In the genomic region with DNA sequence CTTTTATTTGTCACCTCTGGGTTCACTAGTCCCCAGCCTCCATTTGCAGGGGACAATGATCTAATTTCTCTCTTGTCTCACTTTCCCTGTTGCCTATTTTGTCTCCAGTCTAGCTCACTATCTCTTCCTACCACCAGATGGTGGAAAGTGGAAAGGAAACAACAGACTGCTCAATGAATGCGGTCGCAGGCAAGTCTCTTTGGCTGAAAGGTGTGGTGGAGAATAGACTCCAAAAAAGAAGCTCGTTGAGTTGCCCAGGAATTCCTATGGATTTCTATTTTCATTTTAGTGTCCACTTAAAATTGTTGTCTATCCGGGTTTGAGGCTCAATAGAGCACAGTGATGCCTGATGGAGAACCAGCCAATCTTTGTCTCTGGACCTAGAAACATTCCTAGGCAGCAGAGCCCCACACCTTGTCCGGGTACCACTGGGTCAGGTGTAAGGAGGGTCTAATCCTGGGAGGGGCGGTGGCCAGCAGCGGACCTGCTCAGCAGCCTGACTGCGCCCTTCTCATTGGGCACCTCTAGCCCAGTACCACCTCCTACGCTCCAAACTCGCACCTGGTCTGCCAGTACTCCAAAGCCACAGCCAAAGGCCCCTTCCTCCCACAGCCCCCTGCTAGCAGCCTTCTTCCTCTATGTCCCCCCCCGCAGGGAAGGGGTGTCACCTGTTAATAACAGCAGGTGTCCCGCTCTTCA, we compare ENCODE assay signal across 8 mouse cellular contexts. TPM values are rescaled to one million over a fixed set of nuclear protein-coding genes. Genes with fewer than 3 reads are reported as not detected.
DNase-seq lines count a peak whose midpoint lies in the region; ATAC-seq and TF ChIP-seq lines count a peak whose summit lies in the region.

No protein-coding gene starts in this region.

- peak; percentile 20; the same call in 1 of the 2 replicates for TF ChIP-seq CTCF in liver, adult 2 months (IDR thresholded peaks at IDR 0.05; ENCODE audit: low read depth, low read length)

- H3K36me3 ChIP-seq in liver, adult 2 months (ENCODE audit: control insufficient read depth, insufficient read depth, low read length), result no peaks in the 10 kb centered on the region
- H3K36me3 ChIP-seq in forebrain, embryonic 10.5 days (replicated peaks), result no peaks in the 10 kb centered on the region
- H3K36me3 ChIP-seq in intestine, embryonic 15.5 days, result no peaks in the 10 kb centered on the region
- no peaks in the 10 kb centered on the region for H3K36me3 ChIP-seq in limb, embryonic 14.5 days (ENCODE audit: control insufficient read depth, insufficient read depth, low read length)

- H3K9me3 ChIP-seq in forebrain, embryonic 10.5 days, result no peaks in the 10 kb centered on the region
- no peaks in the 10 kb centered on the region for H3K9me3 ChIP-seq in intestine, embryonic 15.5 days
- no peaks in the 10 kb centered on the region for H3K9me3 ChIP-seq in limb, embryonic 14.5 days (ENCODE audit: control insufficient read depth, low read length)

- H3K4me3 ChIP-seq in liver, adult 2 months (ENCODE audit: insufficient read depth, low read depth, low read length), result peak overlapping the region; percentile 94; the same call in 1 of the 2 replicates
- peak overlapping the region; percentile 64 for H3K4me3 ChIP-seq in forebrain, embryonic 10.5 days
- peak overlapping the region; percentile 58 for H3K4me3 ChIP-seq in intestine, embryonic 15.5 days (replicated peaks)
- H3K4me3 ChIP-seq in limb, embryonic 14.5 days (replicated peaks; ENCODE audit: low read length), result peak overlapping the region; percentile 49

- H3K79me2 ChIP-seq in liver, adult 2 months (ENCODE audit: control insufficient read depth, insufficient read depth, low read length), result no peaks in the 10 kb centered on the region

- peaks cover 3% of the 10 kb centered on the region; the same call in 1 of the 2 replicates for H3K27me3 ChIP-seq in liver, adult 2 months (ENCODE audit: control insufficient read depth, insufficient read depth, low read length)
- H3K27me3 ChIP-seq in forebrain, embryonic 10.5 days (ENCODE audit: poor library complexity, severe bottlenecking), result peaks cover 95% of the 10 kb centered on the region
- H3K27me3 ChIP-seq in intestine, embryonic 15.5 days (replicated peaks), result no peaks in the 10 kb centered on the region
- H3K27me3 ChIP-seq in limb, embryonic 14.5 days (ENCODE audit: control insufficient read depth, insufficient read depth, low read length), result no peaks in the 10 kb centered on the region; the same call in 1 of the 2 replicates

- no peak overlapping the region for H3K9ac ChIP-seq in liver, adult 2 months (ENCODE audit: low read depth, low read length)
- H3K9ac ChIP-seq in intestine, embryonic 15.5 days, result no peak overlapping the region
- no peak overlapping the region for H3K9ac ChIP-seq in limb, embryonic 14.5 days (ENCODE audit: low read depth, low read length, severe bottlenecking)

- no peak for DNase-seq in liver, adult 2 months (ENCODE audit: extremely low read depth, low read depth, low spot score)
- no peak for DNase-seq in liver
- DNase-seq in adipocyte (ENCODE audit: low spot score), result peak; percentile 76
- no peak for DNase-seq in forebrain, embryonic 10.5 days (ENCODE audit: extremely low spot score, low spot score)
- peak; percentile 30 for DNase-seq in limb, embryonic 14.5 days (ENCODE audit: low spot score)
- DNase-seq in naive thymus-derived CD4-positive, alpha-beta T cell, adult 2 months (ENCODE audit: low read depth), result peak; percentile 68
- no peak for DNase-seq in urinary bladder, postnatal 10 days (ENCODE audit: low spot score)

- H3K4me1 ChIP-seq in liver, adult 2 months (ENCODE audit: control insufficient read depth, insufficient read depth, low read length), result peaks cover 3% of the 10 kb centered on the region; the same call in 1 of the 2 replicates
- peaks cover 12% of the 10 kb centered on the region for H3K4me1 ChIP-seq in forebrain, embryonic 10.5 days
- H3K4me1 ChIP-seq in intestine, embryonic 15.5 days (replicated peaks), result no peaks in the 10 kb centered on the region
- no peaks in the 10 kb centered on the region for H3K4me1 ChIP-seq in limb, embryonic 14.5 days (ENCODE audit: control insufficient read depth, insufficient read depth, low read length)

- TF ChIP-seq POLR2A in liver, adult 2 months (IDR thresholded peaks at IDR 0.05; ENCODE audit: extremely low read depth, insufficient read depth, low read length), result no peak
- no peak for TF ChIP-seq POLR2A in limb, embryonic 14.5 days (IDR thresholded peaks at IDR 0.05; ENCODE audit: borderline replicate concordance, extremely low read depth, insufficient read depth, insufficient read length)

- peak; percentile 46 for ATAC-seq in intestine, embryonic 15.5 days
- peak; percentile 41 for ATAC-seq in limb, embryonic 14.5 days (ENCODE audit: low FRiP score, low read depth)

- peak overlapping the region; percentile 71 for H3K4me2 ChIP-seq in intestine, embryonic 15.5 days (replicated peaks)
- peak overlapping the region; percentile 59 for H3K4me2 ChIP-seq in limb, embryonic 14.5 days (replicated peaks; ENCODE audit: low read depth, low read length, severe bottlenecking)

- no peak overlapping the region for H3K27ac ChIP-seq in liver, adult 2 months (replicated peaks; ENCODE audit: insufficient read depth, low read depth, low read length)
- peak overlapping the region; percentile 76; the same call in 1 of the 2 replicates for H3K27ac ChIP-seq in forebrain, embryonic 10.5 days
- H3K27ac ChIP-seq in intestine, embryonic 15.5 days, result no peak overlapping the region
- H3K27ac ChIP-seq in limb, embryonic 14.5 days (replicated peaks; ENCODE audit: low read depth, low read length), result no peak overlapping the region

- 5% methylated on average over 11 of the region's 12 CpGs for WGBS in liver, adult 2 months
- WGBS in forebrain, embryonic 10.5 days, result 26% methylated on average over 12 of the region's 12 CpGs
- WGBS in intestine, embryonic 15.5 days, result 23% methylated on average over 12 of the region's 12 CpGs
- WGBS in limb, embryonic 14.5 days, result 21% methylated on average over 12 of the region's 12 CpGs

RNA-seq across cellular contexts. Expression of a gene that starts 0.7 kb away (rescaled TPM):
- 1.3 and 1.9 TPM in 2 replicates for total RNA-seq in liver, adult 2 months (2014; rRNA removed)
- polyA plus RNA-seq in liver, adult 2 months (2012; rRNA removed), result 0.20 and 1.0 TPM in 2 replicates
- polyA plus RNA-seq in forebrain, embryonic 10.5 days (2016; fragmentation: Nextera tagmentation; extraction: Ambion mirVana), result 16.5 and 17.8 TPM in 2 replicates
- 25.5 and 31.6 TPM in 2 replicates for polyA plus RNA-seq in intestine, embryonic 15.5 days (2015; fragmentation: Nextera tagmentation; extraction: Ambion mirVana)
- polyA plus RNA-seq in limb, embryonic 14.5 days (2012; rRNA removed), result 22.1 and 26.7 TPM in 2 replicates
- polyA plus RNA-seq in limb, embryonic 14.5 days (2014; fragmentation: Nextera tagmentation; extraction: Ambion mirVana), result 46.4 and 49.8 TPM in 2 replicates

Comparison
In these comparisons a context has a peak if more than half of its experiments do, and no peak if none do; other contexts are left out.
1. DNase-seq: peak in adipocyte (single experiment), limb, embryonic 14.5 days (single experiment) and naive thymus-derived CD4-positive, alpha-beta T cell, adult 2 months (single experiment); none in liver, adult 2 months (single experiment), liver (single experiment), forebrain, embryonic 10.5 days (single experiment) and urinary bladder, postnatal 10 days (single experiment).
2. Peak in every context shown above with its lines, with median percentiles within 50 percentile points of each other: H3K4me3 ChIP-seq.